ENCODE assay signal across 22 mouse cellular contexts in the genomic region with DNA sequence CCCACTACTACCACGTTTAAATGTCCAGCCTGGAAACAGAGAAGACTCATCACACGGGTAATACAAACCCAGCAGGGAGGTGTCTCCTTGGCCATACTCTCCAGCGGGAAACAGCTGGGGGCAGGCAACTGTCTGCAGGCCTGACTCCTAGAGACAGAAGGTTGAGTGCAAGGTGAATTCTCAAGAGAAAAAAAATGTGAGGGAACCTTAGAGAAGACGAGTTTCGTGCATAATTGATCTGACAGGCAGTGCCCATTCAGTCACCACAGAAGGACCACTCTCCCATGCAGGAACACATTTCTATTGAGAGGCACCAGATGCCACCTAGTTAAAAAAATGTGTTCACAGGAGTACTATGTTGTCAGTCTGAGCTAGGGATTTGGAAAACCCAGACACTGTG.
DNase-seq lines count a peak whose midpoint lies in the region; ATAC-seq lines count a peak whose summit lies in the region.
"Had no signal": no experiment of that assay in that cellular context is flagged by ENCODE, and none has a peak within 500 bp of the region (broad histone marks: within the 10 kb centered on the region; RNA-seq: fewer than 3 reads in every experiment).

No protein-coding gene starts in this region.

- H3K36me3 ChIP-seq in hindbrain, embryonic 16.5 days (ENCODE audit: control insufficient read depth, insufficient read depth, low read length): no peaks in the 10 kb centered on the region
- no peaks in the 10 kb centered on the region for H3K36me3 ChIP-seq in hindbrain, embryonic 14.5 days (replicated peaks; ENCODE audit: control insufficient read depth, insufficient read depth)
- H3K36me3 ChIP-seq: embryonic facial prominence, embryonic 13.5 days; embryonic facial prominence, embryonic 15.5 days; forebrain, embryonic 10.5 days; forebrain, embryonic 12.5 days had no signal

- H3K9ac ChIP-seq in hindbrain, embryonic 16.5 days (ENCODE audit: low read depth, low read length): no peak overlapping the region
- no peak overlapping the region for H3K9ac ChIP-seq in hindbrain, embryonic 14.5 days
- H3K9ac ChIP-seq: embryonic facial prominence, embryonic 13.5 days; embryonic facial prominence, embryonic 15.5 days; forebrain, embryonic 12.5 days had no signal

- no peak overlapping the region for H3K27ac ChIP-seq in hindbrain, embryonic 16.5 days (ENCODE audit: low read depth, low read length)
- H3K27ac ChIP-seq in hindbrain, embryonic 14.5 days: no peak overlapping the region
- H3K27ac ChIP-seq: embryonic facial prominence, embryonic 13.5 days; embryonic facial prominence, embryonic 15.5 days; forebrain, embryonic 10.5 days; forebrain, embryonic 12.5 days had no signal

- intact Hi-C loops in left cerebral cortex, postnatal 4 days (cut with DNase I): no loop called here
- intact Hi-C loops in left cerebral cortex, postnatal 36 days (cut with DNase I): no loop called here

- 0 out of 2 replicates have a peak, but pooled peaks have one; percentile 3 for ATAC-seq in hindbrain, embryonic 16.5 days
- no peak for ATAC-seq in hindbrain, embryonic 14.5 days (ENCODE audit: low FRiP score)
- ATAC-seq: forebrain, embryonic 14.5 days; forebrain, embryonic 16.5 days had no signal

- no peaks in the 10 kb centered on the region for H3K9me3 ChIP-seq in hindbrain, embryonic 16.5 days (ENCODE audit: control insufficient read depth, low read length)
- no peaks in the 10 kb centered on the region for H3K9me3 ChIP-seq in hindbrain, embryonic 14.5 days (ENCODE audit: control insufficient read depth, low read length)
- H3K9me3 ChIP-seq: embryonic facial prominence, embryonic 13.5 days; embryonic facial prominence, embryonic 15.5 days; forebrain, embryonic 10.5 days; forebrain, embryonic 12.5 days had no signal

- H3K4me3 ChIP-seq in hindbrain, embryonic 16.5 days (ENCODE audit: low read length): no peak overlapping the region
- H3K4me3 ChIP-seq in hindbrain, embryonic 14.5 days (replicated peaks; ENCODE audit: low read length): no peak overlapping the region
- H3K4me3 ChIP-seq: embryonic facial prominence, embryonic 13.5 days; embryonic facial prominence, embryonic 15.5 days; erythroblast, embryonic 14.5 days; forebrain, embryonic 10.5 days; forebrain, embryonic 12.5 days had no signal

- DNase-seq in hindbrain, embryonic 14.5 days (ENCODE audit: low spot score): no peak
- peak; percentile 38 for DNase-seq in left cerebral cortex, postnatal 4 days
- DNase-seq in left cerebral cortex, postnatal 36 days (ENCODE audit: low spot score in 2 of 2): no peak
- DNase-seq in retina, embryonic 14.5 days (ENCODE audit: low spot score): peak; percentile 71
- peak; percentile 64 for DNase-seq in retina, postnatal 1 day
- DNase-seq in urinary bladder, adult 2 months (ENCODE audit: low spot score): no peak
- DNase-seq: adrenal gland, adult 2 months; adrenal gland, postnatal 10 days; adrenal gland, postnatal 25 days; cerebellum, adult 11 months; cerebellum, adult 18-20 months; cerebellum, adult 9-10 months; cerebellum, postnatal 36 days; embryo, embryonic 11 days had no signal

- peaks cover 18% of the 10 kb centered on the region for H3K4me1 ChIP-seq in hindbrain, embryonic 16.5 days (ENCODE audit: control insufficient read depth, insufficient read depth, low read depth, low read length)
- H3K4me1 ChIP-seq in hindbrain, embryonic 14.5 days (replicated peaks; ENCODE audit: control insufficient read depth, insufficient read depth, low read length): peaks cover 16% of the 10 kb centered on the region
- H3K4me1 ChIP-seq: embryonic facial prominence, embryonic 15.5 days had no signal

- WGBS in hindbrain, embryonic 16.5 days: 43% methylated on average over 5 of the region's 5 CpGs
- WGBS in hindbrain, embryonic 14.5 days: 48% methylated on average over 5 of the region's 5 CpGs

- no peak overlapping the region for H3K4me2 ChIP-seq in hindbrain, embryonic 16.5 days (ENCODE audit: low read length)
- H3K4me2 ChIP-seq in hindbrain, embryonic 14.5 days (replicated peaks): no peak overlapping the region
- H3K4me2 ChIP-seq: embryonic facial prominence, embryonic 13.5 days; embryonic facial prominence, embryonic 15.5 days; forebrain, embryonic 12.5 days had no signal

- no peaks in the 10 kb centered on the region for H3K27me3 ChIP-seq in hindbrain, embryonic 16.5 days (replicated peaks; ENCODE audit: control insufficient read depth, insufficient read depth, low read length)
- H3K27me3 ChIP-seq in hindbrain, embryonic 14.5 days (ENCODE audit: control insufficient read depth, insufficient read depth, low read length): no peaks in the 10 kb centered on the region
- H3K27me3 ChIP-seq: embryonic facial prominence, embryonic 15.5 days had no signal

Comparison
In these comparisons a context has a peak if more than half of its experiments do, and no peak if none do; other contexts are left out.
1. DNase-seq: peak in left cerebral cortex, postnatal 4 days (single experiment), retina, embryonic 14.5 days (single experiment) and retina, postnatal 1 day (single experiment); none in hindbrain, embryonic 14.5 days (single experiment), left cerebral cortex, postnatal 36 days (0 of 2) and urinary bladder, adult 2 months (single experiment).